Mouse (Mus musculus) kidney, postnatal 0 days (tissue): ENCODE measurements around the gene C330021F23Rik. TPM values are rescaled to one million over a fixed set of nuclear protein-coding genes. Genes with fewer than 3 reads are reported as not detected.
A peak's percentile ranks its signal among the peaks of the same experiment; 100 is the strongest.

ENCODE experiments used
- ATAC-seq: fragments of 200-750 bp; cut with Nextera tagmentation; replicated peaks from 2 replicates; pipeline ENCODE4 v1.8.0; 2017; ENCODE audit warnings: low read depth, moderate number of reproducible peaks, moderate TSS enrichment, moderate library complexity; ENCODE audit not compliant: low FRiP score
- DNase-seq: peaks from one replicate; pipeline ENCODE4 v3.0.0-alpha.2; 2016; ENCODE audit warnings: low spot score
- H3K27ac ChIP-seq: fragments of 300-500 bp; sonication (generic); 2 replicates; pipeline ENCODE4 v1.5.1; 2014; ENCODE audit warnings: mild to moderate bottlenecking
- H3K27me3 ChIP-seq: fragments of 300-500 bp; sonication (generic); 2 replicates; pipeline ENCODE4 v1.6.1; 2014; ENCODE audit warnings: low read length, mixed read lengths; ENCODE audit not compliant: insufficient read depth
- H3K36me3 ChIP-seq: fragments of 300-500 bp; sonication (generic); 2 replicates; pipeline ENCODE4 v1.6.1; 2014; ENCODE audit warnings: low read length, mixed read lengths; ENCODE audit not compliant: insufficient read depth
- H3K4me1 ChIP-seq: fragments of 300-500 bp; sonication (generic); replicated peaks from 2 replicates; pipeline ENCODE4 v1.6.1; 2014; ENCODE audit warnings: antibody characterized with exemption, low read length, mixed read lengths; ENCODE audit not compliant: insufficient read depth
- H3K4me2 ChIP-seq: fragments of 300-500 bp; sonication (generic); 2 replicates; pipeline ENCODE4 v1.6.1; 2014; ENCODE audit warnings: mild to moderate bottlenecking, low read length, moderate library complexity, mixed read lengths
- H3K4me3 ChIP-seq: fragments of 300-500 bp; sonication (generic); replicated peaks from 2 replicates; pipeline ENCODE4 v1.5.1; 2014; ENCODE audit warnings: low read depth, low read length
- H3K9ac ChIP-seq: fragments of 300-500 bp; sonication (generic); 2 replicates; pipeline ENCODE4 v1.6.1; 2014; ENCODE audit warnings: low read depth, low read length
- H3K9me3 ChIP-seq: fragments of 300-500 bp; sonication (generic); replicated peaks from 2 replicates; pipeline ENCODE4 v1.6.1; 2016; ENCODE audit warnings: low read length, inconsistent platforms, mixed read lengths
- CTCF ChIP-seq: IDR thresholded peaks from 2 replicates; pipeline ENCODE4 v1.5.1; 2016; ENCODE audit warnings: antibody characterized with exemption, low read depth, mild to moderate bottlenecking, moderate library complexity
- WGBS: fragments of 180-500 bp; shearing (Covaris S2); extraction: QIAGEN DNeasy Blood & Tissue Kit; methylation state at CpG from one replicate; pipeline ENCODE4 v1.1.7; 2014; 5-methylcytosine and 5-hydroxymethylcytosine counted together
- polyA plus RNA-seq: library from polyadenylated mRNA; unstranded; fragments of >200 nt; fragmentation: Nextera tagmentation; extraction: Ambion mirVana; gene quantifications from 2 replicates; pipeline ENCODE4 v1.2.1, GENCODE M21; 2015

The C330021F23Rik gene
- polyA plus RNA-seq, 1 experiment from 2014 or later, result 4.4 TPM

DNA sequence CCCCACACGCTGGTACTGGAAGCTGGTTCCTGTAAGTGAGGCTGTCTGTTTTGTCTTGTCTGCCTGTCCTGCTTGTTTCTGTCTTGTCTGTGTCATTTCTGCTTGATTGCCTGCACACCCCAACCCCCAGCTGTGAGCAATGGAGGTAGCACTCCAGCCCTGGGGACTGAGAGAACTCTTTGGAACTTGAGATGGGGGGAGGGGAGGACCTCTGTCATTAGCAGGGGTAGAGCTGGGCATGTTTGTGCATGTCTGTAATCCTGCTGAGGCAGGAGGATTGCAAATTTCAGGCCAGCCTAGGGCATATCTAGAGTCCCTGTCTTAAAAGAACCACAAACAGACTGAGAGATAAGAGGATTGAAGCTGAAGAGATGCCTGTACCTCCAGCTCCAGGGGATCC is 31.4 kb downstream of the C330021F23Rik start:
- Histone ChIP-seq H3K9ac (no peak overlapping the region), H3K27me3 (no peaks in the 10 kb centered on the region), H3K4me1 (peaks cover 3% of the 10 kb centered on the region; the same call in 1 of the 2 replicates), H3K4me2 (no peak overlapping the region), H3K36me3 (0 out of 2 replicates have a peak, but pooled peaks cover 4% of the 10 kb centered on the region), H3K9me3 (no peaks in the 10 kb centered on the region), H3K27ac (no peak overlapping the region), H3K4me3 (no peak overlapping the region)
- 82% methylated on average over 1 of the region's 1 CpGs for WGBS
- DNase-seq, result no peak
- no peak for ATAC-seq
- no peak for TF ChIP-seq CTCF

DNA sequence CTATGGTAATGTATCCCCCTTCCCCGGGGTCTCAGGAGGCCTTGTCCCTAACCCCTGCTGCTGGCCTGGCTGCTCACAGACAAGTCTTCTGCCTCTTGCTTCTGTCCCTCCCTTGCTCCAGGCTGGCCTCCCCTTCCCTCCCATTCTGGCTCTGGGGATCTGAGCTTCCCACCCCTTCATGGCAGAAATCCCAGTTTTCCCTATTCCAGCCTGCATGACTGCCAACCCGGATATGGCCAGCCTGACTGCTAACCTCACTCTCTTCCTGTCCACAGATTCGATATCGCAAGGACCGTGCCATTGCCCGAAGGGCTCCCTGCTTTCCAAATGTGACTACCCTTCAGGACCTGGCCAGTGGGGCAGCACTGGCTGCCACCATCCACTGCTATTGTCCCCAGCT is 32.6 kb downstream of the C330021F23Rik start:
- no peaks in the 10 kb centered on the region for H3K27me3 ChIP-seq
- 0 out of 2 replicates have a peak, but pooled peaks cover 4% of the 10 kb centered on the region for H3K36me3 ChIP-seq
- peaks cover 3% of the 10 kb centered on the region; the same call in 1 of the 2 replicates for H3K4me1 ChIP-seq
- H3K9ac ChIP-seq, result no peak overlapping the region
- H3K4me2 ChIP-seq, result no peak overlapping the region
- H3K4me3 ChIP-seq, result no peak overlapping the region
- WGBS, result 80% methylated on average over 6 of the region's 6 CpGs
- H3K9me3 ChIP-seq, result no peaks in the 10 kb centered on the region
- no peak for TF ChIP-seq CTCF
- H3K27ac ChIP-seq, result no peak overlapping the region
- no peak for ATAC-seq
- no peak for DNase-seq

DNA sequence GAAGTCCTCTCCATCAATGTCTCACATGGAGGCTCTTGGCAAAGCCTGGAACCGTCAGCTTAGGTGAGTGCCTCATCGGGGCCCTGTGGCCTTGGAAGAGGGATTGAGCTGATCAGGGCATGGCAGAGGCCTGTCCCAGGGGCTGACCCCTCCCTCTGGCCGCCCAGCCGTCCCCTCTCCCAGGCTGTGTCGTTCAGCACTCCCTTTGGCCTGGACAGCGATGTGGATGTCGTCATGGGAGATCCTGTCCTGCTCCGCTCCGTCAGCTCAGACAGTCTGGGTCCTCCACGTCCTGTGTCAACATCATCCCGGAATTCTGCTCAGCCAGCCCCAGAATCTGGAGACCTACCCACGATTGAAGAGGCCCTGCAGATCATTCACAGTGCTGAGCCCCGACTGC is 35.6 kb downstream of the C330021F23Rik start:
- 0 out of 2 replicates have a peak, but pooled peaks cover 5% of the 10 kb centered on the region for H3K36me3 ChIP-seq

DNA sequence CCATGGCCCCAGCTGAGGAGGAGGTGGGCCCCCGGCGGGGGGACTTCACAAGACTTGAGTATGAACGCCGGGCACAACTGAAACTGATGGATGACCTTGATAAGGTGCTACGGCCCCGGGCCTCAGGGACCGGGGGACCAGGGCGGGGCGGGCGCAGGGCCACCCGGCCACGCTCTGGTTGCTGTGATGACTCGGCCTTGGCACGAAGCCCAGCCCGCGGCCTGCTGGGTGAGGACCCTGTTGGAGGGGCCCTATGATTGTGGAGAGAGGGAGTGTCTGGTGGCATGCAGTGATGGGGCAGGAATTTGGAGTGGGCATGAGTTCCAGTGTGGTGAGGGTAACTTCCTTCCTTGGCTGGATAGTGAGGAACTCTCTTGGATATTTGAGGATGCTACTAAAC is 38.8 kb downstream of the C330021F23Rik start:
- no peaks in the 10 kb centered on the region for H3K9me3 ChIP-seq
- no peaks in the 10 kb centered on the region for H3K4me1 ChIP-seq
- H3K4me3 ChIP-seq, result no peak overlapping the region
- TF ChIP-seq CTCF, result no peak
- DNase-seq, result no peak
- no peak for ATAC-seq
- WGBS, result 68% methylated on average over 16 of the region's 16 CpGs
- peak overlapping the region; percentile 25; the same call in 1 of the 2 replicates for H3K27ac ChIP-seq
- peaks cover 28% of the 10 kb centered on the region for H3K36me3 ChIP-seq
- no peaks in the 10 kb centered on the region for H3K27me3 ChIP-seq
- H3K9ac ChIP-seq, result no peak overlapping the region
- no peak overlapping the region for H3K4me2 ChIP-seq

More for the DNA sequence above, 35.6 kb downstream of the C330021F23Rik start:
- Histone ChIP-seq H3K4me1 (no peaks in the 10 kb centered on the region), H3K4me3 (no peak overlapping the region), H3K9me3 (no peaks in the 10 kb centered on the region), H3K9ac (no peak overlapping the region), H3K27me3 (no peaks in the 10 kb centered on the region), H3K4me2 (no peak overlapping the region), H3K27ac (no peak overlapping the region)
- no peak for ATAC-seq
- no peak for TF ChIP-seq CTCF
- no peak for DNase-seq
- WGBS, result 64% methylated on average over 13 of the region's 13 CpGs

DNA sequence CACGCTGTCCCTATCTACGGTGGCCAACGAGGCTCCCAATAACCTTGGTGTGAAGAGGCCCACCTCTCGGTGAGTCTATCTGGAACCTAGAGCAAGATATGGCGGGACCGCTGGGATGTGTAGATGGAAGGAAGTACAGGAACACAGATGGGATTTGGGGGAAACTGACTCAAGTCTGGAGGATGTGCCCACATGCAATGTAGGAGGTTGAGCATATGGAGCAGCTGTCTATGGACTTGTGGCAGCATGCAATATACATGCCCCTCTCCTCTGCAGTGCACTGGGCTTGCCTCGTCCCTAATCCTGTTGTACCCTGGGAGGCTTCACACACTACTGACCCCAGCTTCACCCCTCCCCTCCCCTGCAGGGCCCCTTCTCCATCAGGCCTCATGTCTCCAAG is 40.0 kb downstream of the C330021F23Rik start:
- ATAC-seq (no peak), DNase-seq (no peak)
- 90% methylated on average over 7 of the region's 7 CpGs for WGBS

DNA sequence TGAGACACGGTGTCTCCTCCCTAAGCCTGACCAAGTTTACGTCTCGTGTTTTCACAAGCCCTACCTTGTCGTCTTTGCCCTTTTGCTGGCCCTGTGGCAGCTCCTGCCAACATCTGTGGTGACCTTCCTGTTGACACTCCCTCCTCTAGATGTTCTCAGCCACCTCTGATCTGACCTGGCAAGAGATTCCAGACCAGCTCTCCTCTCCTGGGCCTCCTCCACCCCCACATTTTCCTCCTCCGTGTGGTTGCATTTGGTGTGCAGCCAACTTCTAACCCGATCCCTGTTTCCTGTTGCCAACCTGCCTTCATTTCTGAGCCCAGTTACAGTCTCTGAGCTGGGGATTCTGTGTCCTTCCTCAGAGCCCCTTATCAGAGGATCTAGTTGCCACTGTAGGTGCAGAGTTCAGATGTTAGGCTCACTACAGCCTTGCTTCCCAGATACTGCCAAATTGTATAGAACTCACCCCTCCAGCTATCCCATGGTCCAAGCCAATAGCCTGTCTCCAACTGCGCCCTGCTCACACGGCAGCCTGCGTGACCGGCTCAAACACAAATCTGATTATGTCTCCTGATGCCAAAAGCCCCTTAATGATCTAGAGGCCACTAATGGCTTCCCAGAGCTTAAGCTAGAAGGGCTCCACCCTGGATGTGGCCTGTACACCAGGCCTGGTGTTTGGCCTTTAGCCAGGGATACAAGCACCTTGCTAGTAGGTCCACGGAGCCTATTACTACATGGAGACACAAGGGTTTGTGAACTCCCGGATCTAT is 41.4 kb downstream of the C330021F23Rik start:
- WGBS, result 60% methylated on average over 12 of the region's 12 CpGs
- DNase-seq (no peak), ATAC-seq (no peak)
- no peak for TF ChIP-seq CTCF
- no peak overlapping the region for H3K4me2 ChIP-seq
- H3K4me3 ChIP-seq, result no peak overlapping the region
- H3K9ac ChIP-seq, result no peak overlapping the region
- no peaks in the 10 kb centered on the region for H3K4me1 ChIP-seq
- H3K27me3 ChIP-seq, result no peaks in the 10 kb centered on the region
- H3K27ac ChIP-seq, result peak overlapping the region; percentile 65
- H3K9me3 ChIP-seq, result no peaks in the 10 kb centered on the region
- peaks cover 48% of the 10 kb centered on the region for H3K36me3 ChIP-seq

More for the DNA sequence above, 40.0 kb downstream of the C330021F23Rik start:
- H3K27ac ChIP-seq, result no peak overlapping the region
- no peaks in the 10 kb centered on the region for H3K9me3 ChIP-seq
- no peak for TF ChIP-seq CTCF
- H3K27me3 ChIP-seq, result no peaks in the 10 kb centered on the region
- H3K9ac ChIP-seq, result no peak overlapping the region
- H3K36me3 ChIP-seq, result peaks cover 38% of the 10 kb centered on the region
- no peak overlapping the region for H3K4me2 ChIP-seq
- H3K4me3 ChIP-seq, result no peak overlapping the region
- H3K4me1 ChIP-seq, result no peaks in the 10 kb centered on the region
